Mouse (Mus musculus) heart, embryonic 16.5 days (tissue): ENCODE data around the gene Taf9. TPM values are rescaled to one million over a fixed set of nuclear protein-coding genes. Genes with fewer than 3 reads are reported as not detected.

Experiments used
- ATAC-seq: fragments of 200-750 bp; cut with Nextera tagmentation; replicated peaks from 2 replicates; pipeline ENCODE4 v1.8.0; 2017; ENCODE audit warnings: moderate number of reproducible peaks; ENCODE audit not compliant: insufficient read depth, low FRiP score; ENCODE audit errors: extremely low read depth
- H3K27ac ChIP-seq: fragments of 300-500 bp; sonication (generic); 2 replicates; pipeline ENCODE4 v1.5.1; 2014; ENCODE audit warnings: mild to moderate bottlenecking, low read length, control low read depth, moderate library complexity
- H3K27me3 ChIP-seq: fragments of 300-500 bp; sonication (generic); 2 replicates; pipeline ENCODE4 v1.6.1; 2014; ENCODE audit warnings: low read length, mixed read lengths; ENCODE audit not compliant: control insufficient read depth, insufficient read depth
- H3K36me3 ChIP-seq: fragments of 300-500 bp; sonication (generic); 2 replicates; pipeline ENCODE4 v1.6.1; 2014; ENCODE audit not compliant: control insufficient read depth, insufficient read depth
- H3K4me1 ChIP-seq: fragments of 300-500 bp; sonication (generic); 2 replicates; pipeline ENCODE4 v1.6.1; 2014; ENCODE audit warnings: low read length, mixed read lengths; ENCODE audit not compliant: control insufficient read depth, insufficient read depth
- H3K4me2 ChIP-seq: fragments of 300-500 bp; sonication (generic); 2 replicates; pipeline ENCODE4 v1.6.1; 2014; ENCODE audit warnings: low read depth, mild to moderate bottlenecking, control low read depth, low read length
- H3K4me3 ChIP-seq: fragments of 300-500 bp; sonication (generic); 2 replicates; pipeline ENCODE4 v1.5.1; 2014; ENCODE audit warnings: mild to moderate bottlenecking, control low read depth, low read length
- H3K9ac ChIP-seq: fragments of 300-500 bp; sonication (generic); 2 replicates; pipeline ENCODE4 v1.6.1; 2014; ENCODE audit warnings: low read length, control low read depth
- H3K9me3 ChIP-seq: fragments of 300-500 bp; sonication (generic); replicated peaks from 2 replicates; pipeline ENCODE4 v1.6.1; 2016; ENCODE audit warnings: low read length; ENCODE audit not compliant: control insufficient read depth
- WGBS: fragments of 180-500 bp; shearing (Covaris S2); extraction: QIAGEN DNeasy Blood & Tissue Kit; methylation state at CpG from one replicate; pipeline ENCODE4 v1.1.7; 2014; 5-methylcytosine and 5-hydroxymethylcytosine counted together
- polyA plus RNA-seq: library from polyadenylated mRNA; unstranded; fragments of >200 nt; fragmentation: Nextera tagmentation; extraction: Ambion mirVana; gene quantifications from 2 replicates; pipeline ENCODE4 v1.2.1, GENCODE M21; 2015

Gene Taf9
- polyA plus RNA-seq, 1 experiment from 2014 or later, result 11.7 TPM

DNA sequence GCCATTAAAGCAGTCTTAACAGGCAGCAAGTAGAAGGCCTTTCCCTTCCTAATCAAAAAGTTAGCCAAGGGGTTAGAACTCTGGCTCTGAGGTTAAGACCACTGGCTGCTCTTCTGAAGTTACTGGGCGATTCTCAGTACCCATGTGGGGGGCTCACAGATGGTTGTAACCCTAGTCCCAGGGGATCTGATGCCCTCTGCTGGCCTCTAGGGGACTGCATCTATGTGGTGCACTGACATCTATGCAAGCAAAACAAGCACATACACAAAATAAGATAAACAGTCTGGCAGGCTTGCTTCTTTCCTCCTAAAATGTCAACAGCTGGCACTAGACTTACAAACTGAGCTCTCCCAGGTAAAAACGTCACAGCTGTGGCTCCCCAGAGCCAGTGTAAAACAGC is 38.5 kb upstream of the Taf9 start:
- Histone ChIP-seq H3K27ac (no peak overlapping the region), H3K4me2 (no peak overlapping the region), H3K4me1 (no peaks in the 10 kb centered on the region), H3K36me3 (peaks cover 5% of the 10 kb centered on the region; the same call in 1 of the 2 replicates), H3K9ac (no peak overlapping the region), H3K27me3 (no peaks in the 10 kb centered on the region), H3K9me3 (peaks cover 2% of the 10 kb centered on the region; the same call in 1 of the 2 replicates), H3K4me3 (no peak overlapping the region)
- ATAC-seq, result no peak
- WGBS, result 56% methylated on average over 2 of the region's 2 CpGs

DNA sequence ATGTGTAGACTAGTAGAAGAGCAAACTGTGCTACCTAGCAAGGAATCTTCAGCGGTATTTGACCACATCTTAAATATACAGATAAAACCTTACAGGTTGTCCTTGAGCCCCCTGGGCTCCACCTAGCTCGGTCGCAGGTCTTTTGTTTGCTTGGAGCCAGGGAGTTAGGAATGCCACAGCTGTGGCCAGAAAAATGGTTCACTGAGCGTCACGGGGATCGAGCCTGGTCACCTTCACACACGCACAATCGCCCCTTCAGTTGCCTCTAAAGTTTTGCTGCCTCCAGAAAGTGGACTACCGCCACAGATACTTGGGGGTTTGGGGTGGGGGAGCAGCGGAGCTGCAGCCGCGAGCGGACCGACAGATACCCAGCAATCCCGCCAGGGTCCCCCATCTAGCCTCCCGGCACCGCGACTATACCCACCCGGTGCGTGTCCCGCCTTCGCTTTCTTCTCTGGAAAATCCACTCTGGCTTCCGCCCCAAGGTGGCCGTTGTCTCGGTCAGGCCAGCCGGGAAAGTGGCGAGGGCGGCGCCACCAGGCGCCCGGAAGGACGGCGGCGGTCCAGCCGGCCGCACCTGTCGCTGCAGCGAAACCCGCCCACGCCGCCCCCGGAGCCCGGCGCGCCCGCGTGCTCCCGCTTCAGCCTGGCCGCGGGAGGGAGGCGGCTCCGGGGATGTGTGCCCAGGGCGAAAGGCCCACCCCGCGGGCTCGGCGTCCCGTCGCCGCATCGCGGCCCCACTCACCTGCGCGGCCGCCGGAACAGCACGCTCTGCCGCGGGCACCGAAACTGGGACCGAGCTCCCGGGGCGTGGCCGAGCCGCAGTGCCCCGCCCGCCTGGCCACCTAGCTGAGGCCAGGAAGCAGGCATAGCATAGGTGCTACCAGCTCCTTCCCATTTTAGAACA is 34.9 kb upstream of the Taf9 start, which contains the start of gene Marveld2:
TSS of gene Marveld2 (minus strand) at position 791 of the 907 bp plus-strand sequence.
- Histone ChIP-seq H3K9me3 (no peaks in the 10 kb centered on the region), H3K27ac (no peak within 1 kb of the TSS), H3K4me3 (peak within 1 kb of the TSS; percentile 67), H3K9ac (peak within 1 kb of the TSS; percentile 79), H3K27me3 (no peaks in the 10 kb centered on the region), H3K4me2 (peak within 1 kb of the TSS; percentile 82), H3K36me3 (peaks cover 21% of the 10 kb centered on the region), H3K4me1 (no peaks in the 10 kb centered on the region)
- peak; percentile 65 for ATAC-seq
- 4% methylated on average over 76 of the region's 77 CpGs for WGBS

DNA sequence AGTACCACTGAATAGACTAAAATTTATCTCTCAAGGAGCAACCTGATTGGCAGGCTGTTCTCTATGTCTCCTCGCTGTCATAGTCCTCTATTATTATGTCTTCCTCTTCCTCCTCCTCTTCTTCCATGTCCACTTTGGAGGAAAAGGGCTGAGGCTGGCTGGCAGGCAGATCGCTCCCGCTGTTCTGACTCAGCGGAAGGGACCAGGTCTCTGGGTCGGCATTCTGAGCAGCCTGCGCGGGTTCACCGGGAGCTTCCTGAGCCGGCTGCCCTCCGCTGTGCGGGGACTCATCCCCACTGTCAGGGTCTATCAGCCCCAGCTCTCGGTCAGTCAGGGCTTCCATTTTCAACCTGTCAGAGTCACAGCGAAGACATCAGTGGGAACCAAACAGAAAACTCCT is 33.8 kb upstream of the Taf9 start:
- Histone ChIP-seq H3K9ac (no peak overlapping the region), H3K27me3 (no peaks in the 10 kb centered on the region), H3K36me3 (peaks cover 29% of the 10 kb centered on the region), H3K9me3 (no peaks in the 10 kb centered on the region), H3K4me3 (no peak overlapping the region), H3K27ac (no peak overlapping the region), H3K4me2 (no peak overlapping the region), H3K4me1 (no peaks in the 10 kb centered on the region)
- WGBS, result 81% methylated on average over 13 of the region's 13 CpGs
- no peak for ATAC-seq

DNA sequence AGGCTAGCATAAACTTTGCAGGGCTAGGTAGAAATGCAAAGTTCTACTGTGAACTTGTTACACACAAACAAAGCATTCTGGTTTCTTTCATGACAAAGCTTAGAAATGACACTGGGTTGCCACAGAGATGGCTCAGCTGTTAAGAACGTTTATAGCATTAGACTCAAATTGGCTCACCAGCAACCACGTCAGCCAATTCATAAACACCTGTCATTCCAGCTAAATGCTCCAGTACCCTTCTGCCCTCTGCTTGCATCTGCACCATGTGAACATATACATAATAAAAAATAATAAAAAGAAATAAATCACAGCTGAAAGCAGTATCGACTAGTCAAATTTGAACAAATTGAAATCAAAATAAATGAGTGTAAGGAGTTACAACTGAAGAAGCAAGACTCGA is 29.1 kb upstream of the Taf9 start:
- ATAC-seq, result no peak
- H3K9ac ChIP-seq, result no peak overlapping the region
- H3K9me3 ChIP-seq, result no peaks in the 10 kb centered on the region
- H3K4me1 ChIP-seq, result no peaks in the 10 kb centered on the region
- WGBS, result 83% methylated on average over 4 of the region's 4 CpGs
- H3K27ac ChIP-seq, result no peak overlapping the region
- no peaks in the 10 kb centered on the region for H3K27me3 ChIP-seq
- H3K36me3 ChIP-seq, result peaks cover 46% of the 10 kb centered on the region
- no peak overlapping the region for H3K4me3 ChIP-seq
- H3K4me2 ChIP-seq, result no peak overlapping the region

DNA sequence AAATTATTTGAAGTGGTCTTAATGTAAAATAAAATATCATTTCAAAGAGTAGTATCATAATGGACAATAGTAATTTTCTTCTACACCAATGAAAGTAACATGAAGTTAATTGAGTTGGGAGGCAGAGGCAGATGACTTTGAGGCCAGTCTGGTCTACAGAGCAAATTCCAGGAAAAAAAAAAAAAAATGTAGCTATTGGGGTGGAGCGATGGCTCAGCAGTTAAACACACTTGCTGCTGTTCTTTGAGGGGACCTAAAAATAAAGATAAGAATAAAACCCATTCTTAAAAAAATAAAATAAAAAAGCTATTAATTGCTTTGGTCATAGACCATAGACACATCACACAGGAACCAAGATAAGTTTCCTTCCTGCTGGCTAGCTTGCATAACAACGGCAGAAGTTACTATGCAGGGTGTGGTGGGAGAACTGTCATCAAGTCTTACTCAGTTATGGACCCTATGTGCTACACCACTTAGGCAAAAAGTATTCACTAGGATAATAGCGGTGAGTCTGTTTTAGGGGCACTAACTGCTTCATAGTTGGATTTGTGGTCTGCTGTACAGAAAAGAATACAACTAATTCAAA is 17.2 kb upstream of the Taf9 start:
- Histone ChIP-seq H3K9ac (no peak overlapping the region), H3K4me1 (no peaks in the 10 kb centered on the region), H3K4me3 (no peak overlapping the region), H3K9me3 (no peaks in the 10 kb centered on the region), H3K27me3 (no peaks in the 10 kb centered on the region), H3K36me3 (peaks cover 45% of the 10 kb centered on the region), H3K27ac (no peak overlapping the region), H3K4me2 (no peak overlapping the region)
- 69% methylated on average over 3 of the region's 3 CpGs for WGBS
- ATAC-seq, result no peak

DNA sequence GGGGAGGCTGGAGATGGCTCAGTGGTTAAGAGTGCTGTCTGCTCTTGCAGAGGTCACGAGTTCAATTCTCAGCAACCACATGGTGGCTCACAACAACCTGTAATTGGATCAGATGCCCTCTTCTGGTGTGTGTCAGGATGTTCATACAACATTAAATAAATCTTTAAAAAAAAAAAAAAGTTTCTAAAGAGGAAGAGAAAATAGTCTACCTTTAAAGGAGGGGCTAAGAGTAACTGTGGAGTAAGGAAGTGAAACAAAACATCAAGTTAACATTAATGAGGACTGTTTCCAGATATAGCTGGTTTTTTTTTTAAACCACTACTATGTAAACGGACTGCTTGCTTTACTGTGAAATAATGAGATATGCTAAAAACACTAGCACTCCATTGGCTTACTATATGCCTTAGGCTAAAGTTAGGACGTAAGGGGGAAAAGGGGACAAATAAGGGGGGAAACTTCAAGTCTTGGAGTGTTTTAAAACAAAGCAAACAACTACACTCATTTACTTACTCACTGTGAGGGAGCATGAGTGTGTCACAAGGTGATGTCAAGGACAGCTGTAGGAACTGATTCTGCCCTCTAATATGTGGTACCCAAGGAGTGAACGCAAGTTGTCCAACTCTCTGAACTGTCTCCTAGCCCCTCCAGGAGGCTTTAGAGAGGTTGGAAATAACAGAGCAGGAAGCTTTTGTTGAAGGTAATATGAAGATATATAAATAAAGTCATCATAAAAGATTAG is 8.7 kb upstream of the Taf9 start:
- peaks cover 4% of the 10 kb centered on the region for H3K4me1 ChIP-seq
- no peak overlapping the region for H3K27ac ChIP-seq
- WGBS, result 86% methylated on average over 4 of the region's 4 CpGs
- no peak for ATAC-seq
- no peak overlapping the region for H3K4me3 ChIP-seq
- no peak overlapping the region for H3K9ac ChIP-seq
- no peak overlapping the region for H3K4me2 ChIP-seq
- H3K27me3 ChIP-seq, result no peaks in the 10 kb centered on the region
- H3K36me3 ChIP-seq, result peaks cover 42% of the 10 kb centered on the region
- no peaks in the 10 kb centered on the region for H3K9me3 ChIP-seq

DNA sequence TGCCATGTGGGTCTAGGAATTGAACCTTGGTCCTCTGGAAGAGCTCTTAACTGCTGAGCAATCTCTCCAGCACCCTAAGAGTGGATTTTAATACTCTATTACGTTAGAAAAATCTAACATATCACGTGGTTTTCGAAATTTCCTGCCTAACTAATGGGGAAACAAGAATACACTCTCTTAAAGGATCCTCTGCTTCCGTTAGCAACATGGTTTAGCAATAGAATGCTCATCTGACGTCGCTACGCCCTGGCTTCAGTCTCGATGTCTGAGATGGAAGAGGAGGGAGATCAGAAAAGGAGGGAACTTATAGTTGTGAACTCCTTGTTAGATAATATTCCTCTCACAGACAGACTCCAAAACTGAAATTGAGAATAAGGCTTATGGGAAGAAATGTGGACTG is 3.2 kb upstream of the Taf9 start:
- no peak for ATAC-seq
- Histone ChIP-seq H3K9me3 (no peaks in the 10 kb centered on the region), H3K27ac (no peak overlapping the region), H3K36me3 (peaks cover 28% of the 10 kb centered on the region), H3K27me3 (no peaks in the 10 kb centered on the region), H3K9ac (no peak overlapping the region), H3K4me1 (peaks cover 16% of the 10 kb centered on the region), H3K4me2 (no peak overlapping the region), H3K4me3 (no peak overlapping the region)
- WGBS, result 92% methylated on average over 8 of the region's 8 CpGs

DNA sequence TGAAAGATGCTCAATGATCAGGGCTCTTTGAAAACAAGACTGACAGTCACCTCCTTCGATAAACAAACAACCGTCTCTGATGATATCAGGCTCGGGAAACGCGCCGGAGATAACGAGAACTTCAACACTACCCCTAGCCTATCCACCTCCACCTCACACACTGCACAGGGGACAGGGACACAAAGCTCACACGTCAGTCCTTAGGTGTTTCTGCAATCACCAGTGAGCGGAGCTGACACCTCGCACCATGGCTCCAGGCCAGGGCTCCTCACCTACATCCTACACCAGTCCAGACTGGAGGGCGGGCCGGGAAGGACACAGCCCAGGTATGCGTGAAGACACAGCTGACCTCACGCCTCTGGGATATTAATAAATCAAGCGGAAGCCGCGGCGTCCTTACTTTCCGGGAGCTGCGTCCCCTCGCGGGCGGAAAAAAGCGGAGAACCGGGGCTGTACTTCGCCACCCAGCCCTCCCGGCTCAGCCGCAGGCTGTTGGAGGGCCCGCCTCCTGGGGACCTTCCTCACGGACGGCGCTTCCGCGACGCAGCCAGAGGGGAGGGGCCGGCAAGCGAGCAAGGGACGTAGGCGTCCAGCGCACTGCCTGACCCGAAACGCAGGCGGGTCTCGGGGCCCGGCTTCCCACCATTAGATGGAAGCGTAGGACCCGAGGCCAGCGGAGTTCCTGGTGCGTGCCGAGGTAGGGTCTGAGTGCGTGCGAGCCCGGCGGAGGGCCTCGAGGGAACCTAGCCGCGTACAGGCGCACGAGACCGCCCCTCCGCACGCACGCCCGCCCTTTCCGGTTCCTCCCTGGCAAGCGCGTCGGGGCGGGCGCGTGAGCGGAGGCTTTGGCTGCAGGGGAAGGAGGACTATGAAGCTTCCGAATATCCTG is 585 bp upstream of the Taf9 start, which contains the start of the genes Ak6 and Rad17:
TSS of gene Ak6 (plus strand) at position 430 of the 889 bp plus-strand sequence.
TSS of gene Rad17 (minus strand) at position 502 of the 889 bp plus-strand sequence.
- ATAC-seq, result peak; percentile 97
- H3K9me3 ChIP-seq, result no peaks in the 10 kb centered on the region
- peak within 1 kb of the TSS; percentile 91 for H3K9ac ChIP-seq
- WGBS, result under 1% methylated on average over 73 of the region's 73 CpGs
- peaks cover 12% of the 10 kb centered on the region; the same call in 1 of the 2 replicates for H3K36me3 ChIP-seq
- no peaks in the 10 kb centered on the region for H3K27me3 ChIP-seq
- H3K27ac ChIP-seq, result peak within 1 kb of the TSS; percentile 95
- H3K4me3 ChIP-seq, result peak within 1 kb of the TSS; percentile 91
- peak within 1 kb of the TSS; percentile 88 for H3K4me2 ChIP-seq
- peaks cover 16% of the 10 kb centered on the region for H3K4me1 ChIP-seq
